Mouse (Mus musculus): ENCODE results near the gene Adgrf3.

DNA sequence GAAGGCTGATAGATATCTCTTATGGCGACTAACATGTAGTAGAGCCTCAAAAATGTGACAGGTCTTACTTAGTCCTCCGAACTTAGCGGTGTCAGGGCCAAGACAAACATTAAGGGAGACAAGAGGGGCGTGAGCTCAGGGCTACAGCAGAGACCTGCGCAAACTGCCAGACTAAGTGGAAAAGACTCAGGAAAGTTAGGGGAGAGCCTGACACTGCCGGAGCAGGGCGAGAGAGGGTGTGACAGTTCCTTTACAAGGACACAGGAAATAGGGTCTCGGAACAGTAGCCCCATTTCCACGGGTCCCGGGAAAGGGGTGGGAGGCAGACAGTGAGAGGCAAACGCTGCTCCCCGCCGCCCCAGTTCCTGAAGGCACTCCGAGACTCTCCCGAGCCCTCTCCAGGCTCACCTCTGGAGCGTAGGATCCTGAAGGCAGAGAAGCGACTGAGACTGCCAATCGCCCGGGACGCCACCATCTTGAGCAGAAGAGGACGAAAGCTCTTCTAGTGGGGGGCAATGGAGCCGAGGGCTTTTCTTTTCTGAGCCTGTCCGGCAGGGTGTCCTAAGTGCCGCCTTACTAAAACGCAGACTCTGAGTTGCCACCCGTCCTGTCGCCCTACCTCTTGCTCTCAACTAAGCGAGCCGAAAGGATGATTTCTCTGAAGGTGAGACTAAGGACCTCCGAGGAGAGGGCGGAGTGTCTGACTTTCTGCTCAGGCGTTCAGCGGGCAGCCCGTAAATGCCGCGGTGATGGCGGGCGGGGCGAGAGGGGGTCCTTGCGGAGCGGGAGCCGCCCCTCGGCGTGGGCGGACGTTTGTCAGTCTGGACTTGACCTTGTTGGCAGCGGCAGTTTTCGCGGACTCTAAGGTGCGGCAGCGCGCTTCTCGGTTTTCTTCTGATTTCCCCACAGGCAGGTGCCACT is 50.8 kb downstream of the Adgrf3 start, which contains the start of the genes Hadha and Hadhb:
- TF ChIP-seq POLR2AphosphoS5 (IDR thresholded peaks at IDR 0.05; ENCODE audit: insufficient replicate concordance, low read depth, low read length) (no peak), GATA1 (IDR thresholded peaks at IDR 0.05; ENCODE audit: borderline replicate concordance, low read length) (no peak)

Data from G1E (cell line).